Mouse (Mus musculus) heart, adult 2 months (tissue): ENCODE data around the gene Zcchc12. TPM values are rescaled to one million over a fixed set of nuclear protein-coding genes. Genes with fewer than 3 reads are reported as not detected.

Experiments
- DNase-seq, 2 experiments: peaks; one replicate each; pipeline ENCODE4 v3.0.0; 2021
- H3K27ac ChIP-seq: fragments of 200-600 bp; 2 replicates; pipeline ENCODE4 v1.8.1; 2022
- H3K27me3 ChIP-seq: fragments of 200-500 bp; 2 replicates; pipeline ENCODE4 v1.6.1; 2012; ENCODE audit warnings: mild to moderate bottlenecking, low read length, inconsistent platforms, mixed read lengths; ENCODE audit not compliant: control insufficient read depth, insufficient read depth
- H3K36me3 ChIP-seq: fragments of 200-500 bp; 2 replicates; pipeline ENCODE4 v1.6.1; 2012; ENCODE audit warnings: low read length, inconsistent platforms; ENCODE audit not compliant: control insufficient read depth, insufficient read depth
- H3K4me1 ChIP-seq: fragments of 200-500 bp; 2 replicates; pipeline ENCODE4 v1.6.1; 2011; ENCODE audit warnings: low read length; ENCODE audit not compliant: control insufficient read depth, insufficient read depth
- H3K4me3 ChIP-seq: fragments of 200-600 bp; 2 replicates; pipeline ENCODE4 v1.8.1; 2022
- H3K79me2 ChIP-seq: fragments of 200-500 bp; replicated peaks from 2 replicates; pipeline ENCODE4 v1.6.1; 2012; ENCODE audit warnings: mild to moderate bottlenecking, inconsistent platforms, low read length, moderate library complexity, mixed read lengths; ENCODE audit not compliant: control insufficient read depth, insufficient read depth
- H3K9ac ChIP-seq: fragments of 200-500 bp; 2 replicates; pipeline ENCODE4 v1.6.1; 2012; ENCODE audit warnings: low read depth, mild to moderate bottlenecking, control low read depth, inconsistent platforms, low read length, mixed read lengths
- CTCF ChIP-seq: fragments of 200-600 bp; IDR thresholded peaks from 2 replicates; pipeline ENCODE4 v1.8.1; 2022; ENCODE audit warnings: antibody characterized with exemption, mild to moderate bottlenecking, moderate library complexity
- EP300 ChIP-seq: fragments of 200-500 bp; IDR thresholded peaks from 2 replicates; pipeline ENCODE4 v1.6.1; 2011; ENCODE audit warnings: low read depth, low read length, control low read depth; ENCODE audit not compliant: insufficient read depth
- POLR2A ChIP-seq: fragments of 200-500 bp; IDR thresholded peaks from 2 replicates; pipeline ENCODE4 v1.6.1; 2011; ENCODE audit warnings: mild to moderate bottlenecking, low read depth, low read length, control low read depth; ENCODE audit not compliant: insufficient read depth
- WGBS: fragments of 180-500 bp; shearing (Covaris S2); methylation state at CpG from one replicate; pipeline ENCODE4 v1.1.7; 2018; 5-methylcytosine and 5-hydroxymethylcytosine counted together
- intact Hi-C: fragments of 180-260 bp; cut with DNase I; formaldehyde crosslinking; loops from one replicate; pipeline ENCODE4 v1.15.1; 2025
- polyA plus RNA-seq: library from polyadenylated mRNA; depleted of rRNA; stranded (reverse); fragments of >200 nt; gene quantifications from 2 replicates; pipeline ENCODE4 v1.2.3, GENCODE M21; 2012
- total RNA-seq, 2 experiments: library from RNA; stranded (reverse); gene quantifications; 2 replicates each; pipeline ENCODE4 v1.2.3; 2021

Zcchc12 gene
- total and polyA plus RNA-seq, 3 experiments, result 0.13 to 0.16 TPM; not detected in 1

DNA sequence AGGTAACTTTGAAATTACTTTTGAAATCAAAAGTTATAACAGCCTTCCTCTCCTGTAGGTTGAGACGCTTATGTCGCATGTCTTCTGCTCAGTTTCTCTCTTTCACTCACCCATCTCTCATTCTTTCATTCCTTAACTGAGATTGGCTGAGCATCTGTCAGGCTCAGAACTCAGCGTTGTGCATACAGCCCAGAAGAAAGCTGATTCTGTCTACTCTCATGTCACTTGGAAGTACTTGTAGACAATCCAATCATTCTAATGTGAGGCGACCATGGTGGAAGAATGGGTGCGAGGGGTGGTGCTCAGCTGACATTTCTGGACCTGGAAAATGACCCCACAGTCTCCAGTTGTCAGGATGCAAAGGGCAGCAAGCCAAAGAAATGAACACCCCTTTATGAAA is 9.7 kb upstream of the Zcchc12 start:
- DNase-seq, result no peak
- no peaks in the 10 kb centered on the region for H3K36me3 ChIP-seq
- 59% methylated on average over 5 of the region's 5 CpGs for WGBS
- H3K4me3 ChIP-seq, result no peak overlapping the region
- H3K4me1 ChIP-seq, result no peaks in the 10 kb centered on the region
- H3K27me3 ChIP-seq, result no peaks in the 10 kb centered on the region
- no peak overlapping the region for H3K9ac ChIP-seq
- TF ChIP-seq EP300 (no peak), POLR2A (no peak), CTCF (no peak)
- intact Hi-C loops, result loop anchor here (10.0 kb wide), 1 partner anchor 351 kb away; no protein-coding TSS in a partner anchor
- H3K79me2 ChIP-seq, result no peaks in the 10 kb centered on the region
- H3K27ac ChIP-seq, result no peak overlapping the region

DNA sequence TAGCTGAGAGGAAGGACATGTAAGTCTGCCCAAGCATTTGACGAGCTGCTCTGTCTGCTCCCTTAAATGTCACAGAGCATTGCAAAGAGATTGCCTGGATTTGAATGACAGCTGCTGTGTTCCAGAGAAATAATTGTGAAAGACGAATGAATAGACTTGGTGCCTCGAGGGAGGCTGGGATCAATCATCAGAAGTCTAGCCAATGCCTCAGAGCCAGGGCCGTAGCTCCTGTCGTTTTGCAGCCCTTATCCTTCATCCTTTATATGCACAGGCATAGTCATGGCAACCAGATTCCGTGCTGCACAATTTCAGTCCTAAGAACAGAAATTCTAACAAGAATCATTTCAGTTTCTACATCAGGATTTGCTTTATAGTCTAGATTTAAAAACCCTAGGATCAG is 9.3 kb upstream of the Zcchc12 start:
- no peaks in the 10 kb centered on the region for H3K79me2 ChIP-seq
- TF ChIP-seq EP300, result no peak
- TF ChIP-seq POLR2A, result no peak
- no peak for TF ChIP-seq CTCF
- no peak overlapping the region for H3K9ac ChIP-seq
- H3K27me3 ChIP-seq, result no peaks in the 10 kb centered on the region
- DNase-seq, result no peak
- H3K36me3 ChIP-seq, result no peaks in the 10 kb centered on the region
- intact Hi-C loops, result loop anchor here (10.0 kb wide), 1 partner anchor 352 kb away; no protein-coding TSS in a partner anchor
- 57% methylated on average over 6 of the region's 6 CpGs for WGBS
- no peak overlapping the region for H3K4me3 ChIP-seq
- H3K27ac ChIP-seq, result no peak overlapping the region
- H3K4me1 ChIP-seq, result no peaks in the 10 kb centered on the region

DNA sequence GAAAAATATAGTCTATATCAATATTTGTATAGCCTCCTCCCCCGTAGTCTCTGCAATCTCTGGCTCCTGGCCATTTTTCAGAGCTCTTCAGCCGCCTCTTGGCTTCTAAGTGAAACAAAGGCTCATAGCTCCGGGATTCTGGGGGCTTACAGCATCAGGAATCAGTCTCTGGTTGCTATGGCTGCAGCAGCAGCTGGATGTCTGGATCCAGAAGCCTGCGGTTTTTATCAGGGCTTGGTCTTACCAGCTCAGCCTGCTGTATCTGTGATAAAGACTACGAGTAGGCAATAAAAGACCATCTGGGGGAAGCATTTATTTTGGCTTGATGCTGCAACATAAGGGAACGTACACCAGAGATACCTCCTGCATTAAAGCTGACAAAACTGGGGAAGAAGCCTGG is 1.8 kb upstream of the Zcchc12 start:
- Histone ChIP-seq H3K36me3 (no peaks in the 10 kb centered on the region), H3K79me2 (no peaks in the 10 kb centered on the region), H3K4me3 (no peak overlapping the region), H3K27me3 (no peaks in the 10 kb centered on the region), H3K9ac (no peak overlapping the region), H3K4me1 (no peaks in the 10 kb centered on the region), H3K27ac (no peak overlapping the region)
- 34% methylated on average over 6 of the region's 6 CpGs for WGBS
- no peak for DNase-seq
- intact Hi-C loops, result no loop called here
- TF ChIP-seq POLR2A (no peak), EP300 (no peak), CTCF (no peak)

DNA sequence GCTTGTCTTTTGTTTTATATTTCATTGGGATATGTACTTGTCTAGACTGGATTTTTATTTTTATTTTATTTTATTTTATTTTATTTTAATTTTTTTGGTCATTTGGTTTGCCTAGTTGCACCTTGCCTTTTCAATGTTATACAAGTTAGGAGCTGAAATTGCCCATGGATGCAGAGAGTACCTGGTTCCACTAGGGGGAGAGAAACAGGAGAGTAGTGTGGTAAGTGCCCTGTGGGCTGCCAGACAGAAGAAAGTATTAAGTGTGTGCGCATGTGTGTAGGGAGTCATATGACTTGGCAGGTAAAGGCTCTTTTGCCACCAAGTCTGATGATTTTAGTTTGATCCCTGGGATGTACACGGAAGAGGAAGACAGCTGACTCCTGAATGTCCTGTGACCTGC is 13.8 kb downstream of the Zcchc12 start:
- Histone ChIP-seq H3K79me2 (no peaks in the 10 kb centered on the region), H3K27me3 (no peaks in the 10 kb centered on the region), H3K4me3 (no peak overlapping the region), H3K27ac (no peak overlapping the region), H3K9ac (no peak overlapping the region), H3K36me3 (no peaks in the 10 kb centered on the region), H3K4me1 (no peaks in the 10 kb centered on the region)
- WGBS, result 77% methylated on average over 2 of the region's 2 CpGs
- no peak for DNase-seq
- intact Hi-C loops, result no loop called here
- TF ChIP-seq POLR2A (no peak), CTCF (0 out of 2 replicates have a peak, but pooled peaks have one; percentile 15)

DNA sequence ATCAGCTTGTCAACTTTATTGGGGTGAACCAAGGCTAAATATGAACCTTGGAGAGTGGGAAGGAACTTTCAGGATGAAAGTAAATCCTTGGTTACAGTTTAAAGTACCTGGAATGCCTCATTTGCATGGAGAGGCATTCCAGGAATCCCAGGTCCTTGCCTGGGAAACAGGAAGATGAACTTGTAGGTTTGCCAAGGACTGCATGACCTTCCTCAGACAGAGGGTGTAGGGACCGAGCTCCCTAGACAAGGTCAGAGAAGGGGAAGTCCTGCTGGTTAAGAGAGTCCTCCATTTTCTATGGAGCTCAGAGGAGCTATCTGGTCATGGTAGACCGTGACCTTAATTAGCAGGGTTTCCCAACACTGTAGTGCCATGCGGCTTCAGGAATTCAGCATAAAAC is 15.5 kb downstream of the Zcchc12 start:
- no peak for TF ChIP-seq POLR2A
- Histone ChIP-seq H3K27me3 (no peaks in the 10 kb centered on the region), H3K4me3 (no peak overlapping the region), H3K36me3 (no peaks in the 10 kb centered on the region), H3K79me2 (no peaks in the 10 kb centered on the region), H3K27ac (no peak overlapping the region), H3K9ac (no peak overlapping the region), H3K4me1 (no peaks in the 10 kb centered on the region)
- WGBS, result 72% methylated on average over 3 of the region's 3 CpGs
- intact Hi-C loops, result no loop called here
- DNase-seq, result no peak

DNA sequence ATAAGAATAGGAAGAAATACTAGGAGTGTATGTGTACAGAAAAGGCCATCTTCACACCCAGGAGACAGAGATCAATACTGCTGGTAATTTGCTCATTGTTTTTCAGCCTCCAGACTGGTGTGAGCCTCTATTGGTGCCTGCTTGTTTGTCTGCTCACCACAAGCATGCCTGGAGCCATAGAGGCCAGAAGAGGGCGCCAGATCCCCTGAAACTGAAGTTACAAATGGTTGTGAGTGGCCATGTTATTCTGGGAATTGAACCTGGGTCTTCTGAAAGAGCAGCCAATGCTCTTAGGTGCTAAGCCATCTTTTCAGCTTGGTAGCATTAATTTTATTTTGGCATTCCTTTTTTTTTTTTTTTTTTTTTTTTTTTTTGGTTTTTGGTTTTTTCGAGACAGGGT is 25.7 kb downstream of the Zcchc12 start:
- Histone ChIP-seq H3K27ac (no peak overlapping the region), H3K79me2 (no peaks in the 10 kb centered on the region), H3K27me3 (no peaks in the 10 kb centered on the region), H3K9ac (no peak overlapping the region), H3K4me1 (no peaks in the 10 kb centered on the region), H3K4me3 (no peak overlapping the region), H3K36me3 (no peaks in the 10 kb centered on the region)
- 57% methylated on average over 2 of the region's 2 CpGs for WGBS
- TF ChIP-seq POLR2A (no peak), CTCF (peak; percentile 27; the same call in 1 of the 2 replicates)
- DNase-seq, result no peak
- intact Hi-C loops, result no loop called here
